Mouse (Mus musculus) embryo, embryonic 9.5 days (tissue): ENCODE data around the gene Gm3500.
"Not testable (repeated sequence)": the region's sequence is repeated elsewhere in the genome, so short reads cannot be mapped to it uniquely, and the experiment has no call there.

Experiments
- DNase-seq: peaks from one replicate; pipeline ENCODE4 v3.0.0-alpha.2; 2017; ENCODE audit errors: extremely low spot score

Gm3500 gene

DNA sequence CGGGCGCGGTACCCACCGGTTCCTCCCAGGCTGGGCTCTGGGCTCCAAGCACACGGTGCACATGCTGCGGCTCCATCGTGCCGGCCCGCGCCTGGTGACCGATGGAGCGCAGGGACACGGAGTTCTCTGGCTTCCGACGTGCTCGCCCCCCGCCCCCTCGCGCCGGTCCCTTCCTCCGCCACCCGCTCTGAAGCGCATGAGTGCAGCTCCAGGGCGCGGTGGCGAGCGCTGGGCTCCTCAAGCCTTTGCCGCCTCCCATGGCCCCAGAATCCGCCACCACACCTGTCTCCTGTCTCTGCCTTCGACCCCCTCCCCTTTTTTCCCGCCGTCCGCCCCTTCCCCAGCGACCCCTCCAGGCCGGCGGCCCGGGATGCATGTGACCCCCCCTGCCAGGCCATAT lies at the start of gene Gm3500:
Gm3500 (minus strand) TSS at position 101 of the 400 bp plus-strand sequence.
- DNase-seq, result not testable (repeated sequence)

DNA sequence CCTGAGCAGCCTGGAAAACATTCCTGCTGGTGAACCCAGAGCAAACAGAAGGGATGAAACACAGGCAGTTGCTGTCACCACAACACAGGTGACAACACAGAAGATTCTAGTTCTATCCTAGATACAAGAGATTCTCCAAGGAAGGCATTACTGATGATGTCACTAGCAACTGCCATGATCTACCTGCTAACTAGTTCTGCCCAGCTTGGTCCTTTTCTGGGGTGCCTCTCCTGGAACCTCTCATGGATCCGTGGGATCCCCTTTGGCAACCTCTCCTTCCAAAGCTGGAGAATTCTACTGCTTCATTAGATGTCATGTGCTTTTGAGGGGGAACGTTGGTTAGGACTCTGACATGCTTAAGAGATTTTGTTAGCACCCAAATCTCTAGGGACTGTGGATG lies 54.0 kb downstream of the Gm3500 start, which contains the start of gene Gm3542:
Gm3542 (minus strand) TSS at position 101 of the 400 bp plus-strand sequence.
- not testable (repeated sequence) for DNase-seq
